Mouse (Mus musculus): ENCODE data around the gene Rars2. TPM values are rescaled to one million over a fixed set of nuclear protein-coding genes. Genes with fewer than 3 reads are reported as not detected.

Rars2 gene
- polyA plus RNA-seq, 1 experiment from 2014 or later = 74.8 TPM

DNA sequence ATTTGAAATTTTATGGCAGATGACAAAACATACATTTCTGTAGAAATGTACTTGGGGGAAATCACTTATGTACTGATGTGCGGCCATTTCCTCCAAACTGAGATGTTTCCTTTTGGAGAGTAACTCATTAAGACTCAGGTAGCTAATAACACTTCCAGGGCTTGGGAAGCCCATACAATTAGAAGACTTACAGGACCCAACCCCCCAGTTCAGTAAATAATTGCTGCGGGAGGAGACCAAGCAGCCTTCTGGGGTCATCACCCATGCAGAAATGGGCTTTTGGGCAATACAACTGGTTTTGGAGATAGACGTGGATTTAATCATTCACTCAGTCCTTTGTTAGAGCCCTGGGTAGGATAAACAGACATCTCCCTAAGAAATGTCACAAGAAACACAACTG, 92.5 kb downstream of the Rars2 start:
- no peak overlapping the region for H3K9ac ChIP-seq
- no peak overlapping the region for H3K27ac ChIP-seq
- H3K36me3 ChIP-seq = no peaks in the 10 kb centered on the region
- ATAC-seq = no peak
- no peaks in the 10 kb centered on the region for H3K4me1 ChIP-seq (replicated peaks)
- no peaks in the 10 kb centered on the region; the same call in 1 of the 2 replicates for H3K27me3 ChIP-seq (replicated peaks)
- no peak overlapping the region for H3K4me2 ChIP-seq (replicated peaks)
- H3K9me3 ChIP-seq = no peaks in the 10 kb centered on the region
- no peak overlapping the region for H3K4me3 ChIP-seq (replicated peaks)
- WGBS = 68% methylated on average over 3 of the region's 3 CpGs

DNA sequence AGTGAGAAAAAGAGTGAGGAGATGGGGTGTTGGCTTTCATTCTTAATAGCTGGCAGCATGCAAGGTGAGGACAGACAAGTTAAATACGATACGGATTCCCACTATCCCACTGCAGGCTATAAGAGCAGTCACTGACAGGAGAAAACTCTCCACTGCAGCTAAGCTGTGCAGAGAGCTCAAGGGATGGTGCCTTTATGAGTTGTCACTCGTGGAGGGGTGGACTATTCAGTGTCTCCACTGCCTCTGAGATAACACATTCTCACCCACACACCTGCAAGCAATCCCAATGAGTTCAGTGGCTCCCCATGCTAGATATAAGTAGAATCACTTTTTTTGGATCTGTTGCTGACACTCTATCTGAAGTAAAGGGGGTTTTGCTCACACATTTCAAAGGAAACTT, 93.4 kb downstream of the Rars2 start:
- H3K9me3 ChIP-seq = no peaks in the 10 kb centered on the region
- no peak for ATAC-seq

More for the DNA sequence above, 93.4 kb downstream of the Rars2 start:
- H3K4me3 ChIP-seq (replicated peaks) = no peak overlapping the region
- no peak overlapping the region for H3K4me2 ChIP-seq (replicated peaks)
- H3K9ac ChIP-seq = no peak overlapping the region
- no peaks in the 10 kb centered on the region for H3K4me1 ChIP-seq (replicated peaks)
- WGBS = 76% methylated on average over 3 of the region's 3 CpGs
- H3K27ac ChIP-seq = no peak overlapping the region
- H3K27me3 ChIP-seq (replicated peaks) = no peaks in the 10 kb centered on the region; the same call in 1 of the 2 replicates
- H3K36me3 ChIP-seq = no peaks in the 10 kb centered on the region

Other genes starting within 250 kb of the Rars2 start
- gene Akirin2, start 64.0 kb upstream of the Rars2 start, polyA plus RNA-seq (2015; fragmentation: Nextera tagmentation; extraction: Ambion mirVana) = 43.8 and 51.3 TPM in 2 replicates
- 65.7 and 78.8 TPM in 2 replicates for gene Orc3, start within 50 bp of the Rars2 start, polyA plus RNA-seq (2015; fragmentation: Nextera tagmentation; extraction: Ambion mirVana)
- gene Slc35a1, start 72.5 kb downstream of the Rars2 start, polyA plus RNA-seq (2015; fragmentation: Nextera tagmentation; extraction: Ambion mirVana) = 61.6 and 71.4 TPM in 2 replicates
- gene Cfap206, start 115.2 kb downstream of the Rars2 start, polyA plus RNA-seq (2015; fragmentation: Nextera tagmentation; extraction: Ambion mirVana) = 0.20 TPM in 1 of 2 replicates, not detected in the other
- not detected in 2 replicates for gene Gm136, start 141.3 kb downstream of the Rars2 start, polyA plus RNA-seq (2015; fragmentation: Nextera tagmentation; extraction: Ambion mirVana)
- 41.5 and 49.1 TPM in 2 replicates for gene Smim8, start 163.5 kb downstream of the Rars2 start, polyA plus RNA-seq (2015; fragmentation: Nextera tagmentation; extraction: Ambion mirVana)